Mouse (Mus musculus) intestine, embryonic 14.5 days (tissue): ENCODE data around the gene Prkcz. TPM values are rescaled to one million over a fixed set of nuclear protein-coding genes. Genes with fewer than 3 reads are reported as not detected.

Experiments
- ATAC-seq: fragments of 200-750 bp; cut with Nextera tagmentation; replicated peaks from 2 replicates; pipeline ENCODE4 v1.8.0; 2017; ENCODE audit warnings: low read depth, moderate number of reproducible peaks, moderate TSS enrichment, moderate library complexity; ENCODE audit not compliant: low FRiP score, low TSS enrichment
- DNase-seq: peaks from one replicate; pipeline ENCODE4 v3.0.0-alpha.2; 2018; ENCODE audit warnings: low spot score
- H3K27ac ChIP-seq: fragments of 300-500 bp; sonication (generic); 2 replicates; pipeline ENCODE4 v1.5.1; 2014; ENCODE audit warnings: low read depth, mild to moderate bottlenecking, control low read depth
- H3K27me3 ChIP-seq: fragments of 300-500 bp; sonication (generic); replicated peaks from 2 replicates; pipeline ENCODE4 v1.6.1; 2014; ENCODE audit warnings: low read length, control low read depth; ENCODE audit not compliant: control insufficient read depth, insufficient read depth
- H3K36me3 ChIP-seq: fragments of 300-500 bp; sonication (generic); 2 replicates; pipeline ENCODE4 v1.6.1; 2014; ENCODE audit warnings: low read length, control low read depth; ENCODE audit not compliant: control insufficient read depth, insufficient read depth
- H3K4me1 ChIP-seq: fragments of 300-500 bp; sonication (generic); replicated peaks from 2 replicates; pipeline ENCODE4 v1.6.1; 2014; ENCODE audit warnings: low read length, control low read depth, mixed read lengths; ENCODE audit not compliant: control insufficient read depth, insufficient read depth
- H3K4me2 ChIP-seq: fragments of 300-500 bp; sonication (generic); 2 replicates; pipeline ENCODE4 v1.6.1; 2014; ENCODE audit warnings: low read length
- H3K4me3 ChIP-seq: fragments of 300-500 bp; sonication (generic); 2 replicates; pipeline ENCODE4 v1.5.1; 2014; ENCODE audit warnings: low read depth, low read length, control low read depth, mixed read lengths
- H3K9ac ChIP-seq: fragments of 300-500 bp; sonication (generic); 2 replicates; pipeline ENCODE4 v1.6.1; 2014; ENCODE audit warnings: mild to moderate bottlenecking, low read length
- H3K9me3 ChIP-seq: fragments of 300-500 bp; sonication (generic); 2 replicates; pipeline ENCODE4 v1.6.1; 2016; ENCODE audit warnings: low read length, control low read depth; ENCODE audit not compliant: control insufficient read depth
- WGBS: fragments of 180-500 bp; shearing (Covaris S2); extraction: QIAGEN DNeasy Blood & Tissue Kit; methylation state at CpG from one replicate; pipeline ENCODE4 v1.1.7; 2014; 5-methylcytosine and 5-hydroxymethylcytosine counted together
- polyA plus RNA-seq: library from polyadenylated mRNA; unstranded; fragments of >200 nt; fragmentation: Nextera tagmentation; extraction: Ambion mirVana; gene quantifications from 2 replicates; pipeline ENCODE4 v1.2.1, GENCODE M21; 2014

Prkcz gene
- polyA plus RNA-seq, 1 experiment from 2014 or later: 24.1 TPM

DNA sequence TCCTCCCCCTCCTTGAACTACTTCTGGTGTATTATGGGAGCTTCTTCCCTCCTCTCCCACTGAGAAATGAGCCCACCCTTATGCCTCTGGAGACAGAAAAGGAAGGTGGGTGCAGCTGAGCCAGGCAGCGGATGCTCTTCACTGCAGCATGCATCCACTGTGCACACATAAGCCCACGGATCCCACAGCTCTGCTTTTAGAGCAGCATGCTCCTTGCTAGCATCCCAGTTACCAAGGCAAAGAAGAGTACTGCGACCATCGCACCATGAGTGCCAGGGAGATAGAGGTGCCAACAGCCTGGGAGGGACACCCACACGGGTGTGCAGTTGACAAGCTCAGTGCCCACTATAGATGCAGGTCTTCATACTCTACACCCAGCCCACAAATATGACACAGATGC, 34.3 kb upstream of the Prkcz start:
- Histone ChIP-seq H3K4me3 (no peak overlapping the region), H3K9ac (no peak overlapping the region), H3K9me3 (no peaks in the 10 kb centered on the region), H3K36me3 (no peaks in the 10 kb centered on the region), H3K4me1 (0 out of 2 replicates have a peak, but pooled peaks cover 5% of the 10 kb centered on the region), H3K27me3 (peaks cover 26% of the 10 kb centered on the region), H3K27ac (no peak overlapping the region), H3K4me2 (no peak overlapping the region)
- WGBS: 92% methylated on average over 5 of the region's 5 CpGs
- no peak for ATAC-seq
- no peak for DNase-seq

DNA sequence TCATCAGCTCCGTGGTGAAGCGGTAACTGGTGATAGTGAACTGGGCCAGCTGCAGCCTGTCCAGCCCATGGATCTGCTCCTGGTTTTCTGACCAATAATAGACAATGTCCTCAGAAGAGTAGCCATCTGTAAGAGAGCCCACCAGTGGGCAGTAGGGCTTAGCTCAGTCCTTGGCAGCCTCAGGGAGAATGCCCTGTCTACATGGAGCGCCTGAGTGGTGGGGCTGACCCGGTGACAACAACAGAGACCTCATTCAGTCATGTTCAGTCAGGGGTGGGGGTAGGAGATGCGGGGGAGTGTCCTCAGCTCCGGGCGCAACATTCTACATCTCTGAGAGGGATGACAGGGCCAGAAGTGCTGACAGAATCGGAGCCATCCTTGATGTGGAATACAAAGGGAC, 26.0 kb upstream of the Prkcz start:
- Histone ChIP-seq H3K9ac (no peak overlapping the region), H3K9me3 (no peaks in the 10 kb centered on the region), H3K27ac (no peak overlapping the region), H3K36me3 (no peaks in the 10 kb centered on the region), H3K4me1 (no peaks in the 10 kb centered on the region), H3K4me3 (no peak overlapping the region), H3K27me3 (no peaks in the 10 kb centered on the region), H3K4me2 (no peak overlapping the region)
- 81% methylated on average over 8 of the region's 8 CpGs for WGBS
- ATAC-seq: no peak
- DNase-seq: no peak

- no peaks in the 10 kb centered on the region for H3K4me1 ChIP-seq
- no peaks in the 10 kb centered on the region for H3K36me3 ChIP-seq
- no peaks in the 10 kb centered on the region for H3K9me3 ChIP-seq
- no peak for DNase-seq
- H3K27ac ChIP-seq: no peak overlapping the region
- H3K27me3 ChIP-seq: no peaks in the 10 kb centered on the region
- H3K4me3 ChIP-seq: no peak overlapping the region
- H3K4me2 ChIP-seq: no peak overlapping the region
- no peak for ATAC-seq
- H3K9ac ChIP-seq: no peak overlapping the region
- WGBS: 78% methylated on average over 4 of the region's 4 CpGs
These were observed 22.2 kb upstream of the Prkcz start for GRCm38 (mm10) chr4:155383326-155383725.

DNA sequence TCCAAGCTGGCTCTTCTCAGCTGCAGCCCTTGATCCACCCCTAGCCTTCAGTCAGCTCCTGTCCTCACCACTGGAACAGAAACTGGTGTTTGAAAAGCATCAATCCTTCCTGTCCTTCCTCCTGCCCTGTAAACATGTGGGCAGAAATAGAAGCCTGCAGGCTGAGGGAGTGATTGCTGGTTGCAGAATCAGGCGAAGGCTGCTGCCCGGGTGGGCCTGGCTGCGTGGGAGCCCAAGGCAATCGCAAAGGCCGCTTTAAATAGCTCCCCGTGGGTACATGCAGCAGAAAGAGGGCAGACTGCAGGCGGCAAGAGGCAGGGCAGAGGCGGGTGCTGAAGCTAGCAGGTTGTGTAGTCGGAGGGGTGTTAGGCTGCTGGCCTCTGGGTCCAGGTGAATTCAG, 21.6 kb upstream of the Prkcz start:
- no peaks in the 10 kb centered on the region for H3K27me3 ChIP-seq
- 20% methylated on average over 9 of the region's 9 CpGs for WGBS
- H3K36me3 ChIP-seq: no peaks in the 10 kb centered on the region
- H3K9ac ChIP-seq: no peak overlapping the region
- no peak overlapping the region for H3K4me2 ChIP-seq
- H3K27ac ChIP-seq: no peak overlapping the region
- H3K4me1 ChIP-seq: no peaks in the 10 kb centered on the region
- no peak for DNase-seq
- H3K4me3 ChIP-seq: no peak overlapping the region
- no peak for ATAC-seq
- H3K9me3 ChIP-seq: no peaks in the 10 kb centered on the region

GRCm38 (mm10) chr4:155381974-155382373, 20.8 kb upstream of the Prkcz start:
- H3K4me3 ChIP-seq: no peak overlapping the region
- DNase-seq (no peak), ATAC-seq (no peak)
- no peaks in the 10 kb centered on the region for H3K4me1 ChIP-seq
- no peak overlapping the region for H3K9ac ChIP-seq
- no peak overlapping the region for H3K4me2 ChIP-seq
- H3K27me3 ChIP-seq: no peaks in the 10 kb centered on the region
- no peak overlapping the region for H3K27ac ChIP-seq
- no peaks in the 10 kb centered on the region for H3K9me3 ChIP-seq
- H3K36me3 ChIP-seq: no peaks in the 10 kb centered on the region
- WGBS: 24% methylated on average over 7 of the region's 7 CpGs

GRCm38 (mm10) chr4:155371797-155372735, 10.9 kb upstream of the Prkcz start:
- Histone ChIP-seq H3K4me1 (no peaks in the 10 kb centered on the region), H3K27ac (no peak overlapping the region), H3K36me3 (no peaks in the 10 kb centered on the region), H3K4me2 (no peak overlapping the region), H3K4me3 (no peak overlapping the region), H3K27me3 (no peaks in the 10 kb centered on the region), H3K9ac (no peak overlapping the region), H3K9me3 (no peaks in the 10 kb centered on the region)
- 71% methylated on average over 5 of the region's 5 CpGs for WGBS
- DNase-seq: no peak
- ATAC-seq: no peak

GRCm38 (mm10) chr4:155370737-155371715, 9.9 kb upstream of the Prkcz start:
- Histone ChIP-seq H3K27me3 (no peaks in the 10 kb centered on the region), H3K9ac (no peak overlapping the region), H3K9me3 (no peaks in the 10 kb centered on the region), H3K4me1 (no peaks in the 10 kb centered on the region), H3K27ac (no peak overlapping the region), H3K36me3 (no peaks in the 10 kb centered on the region), H3K4me2 (no peak overlapping the region), H3K4me3 (no peak overlapping the region)
- ATAC-seq: no peak
- 80% methylated on average over 15 of the region's 15 CpGs for WGBS
- DNase-seq: no peak

GRCm38 (mm10) chr4:155368684-155369083, 7.5 kb upstream of the Prkcz start:
- H3K27me3 ChIP-seq: no peaks in the 10 kb centered on the region
- DNase-seq (peak; percentile 81), ATAC-seq (no peak)
- no peaks in the 10 kb centered on the region for H3K4me1 ChIP-seq
- WGBS: 31% methylated on average over 12 of the region's 12 CpGs
- H3K36me3 ChIP-seq: no peaks in the 10 kb centered on the region
- no peak overlapping the region for H3K27ac ChIP-seq
- no peak overlapping the region for H3K4me3 ChIP-seq
- no peak overlapping the region for H3K4me2 ChIP-seq
- H3K9ac ChIP-seq: no peak overlapping the region
- H3K9me3 ChIP-seq: no peaks in the 10 kb centered on the region
